Mouse (Mus musculus) myocyte (in vitro differentiated cells): ENCODE data around the gene Krt36.

ENCODE experiments used
- CEBPB ChIP-seq: IDR thresholded peaks from 2 replicates; pipeline ENCODE4 v1.6.1; 2011; ENCODE audit warnings: mild to moderate bottlenecking, moderate library complexity; ENCODE audit not compliant: poor library complexity, insufficient read depth, severe bottlenecking
- MYOD1 ChIP-seq, 3 experiments: IDR thresholded peaks; one replicate each; pipeline ENCODE4 v1.6.1; 2011; ENCODE audit warnings: control low read depth in 2 of 3, low read depth in 2 of 3, mild to moderate bottlenecking in 2 of 3, moderate library complexity in 1 of 3; ENCODE audit not compliant: insufficient read length in 2 of 3, control insufficient read depth in 1 of 3
- POLR2A ChIP-seq: IDR thresholded peaks from one replicate; pipeline ENCODE4 v1.6.1; 2011; ENCODE audit warnings: low read depth, mild to moderate bottlenecking, control low read depth, moderate library complexity; ENCODE audit not compliant: insufficient read length
- POLR2AphosphoS2 ChIP-seq: IDR thresholded peaks from one replicate; pipeline ENCODE4 v1.6.1; 2011; ENCODE audit warnings: low read depth, control low read depth; ENCODE audit not compliant: insufficient read length
- TCF12 ChIP-seq: IDR thresholded peaks from one replicate; pipeline ENCODE4 v1.6.1; 2011; ENCODE audit warnings: mild to moderate bottlenecking, control low read depth; ENCODE audit not compliant: poor library complexity, insufficient read depth, severe bottlenecking
- USF1 ChIP-seq: IDR thresholded peaks from one replicate; pipeline ENCODE4 v1.6.1; 2011; ENCODE audit warnings: low read depth, mild to moderate bottlenecking, control low read depth, moderate library complexity

- TF ChIP-seq POLR2A (no peak), TCF12 (no peak), MYOD1 (IDR thresholded peaks at IDR 0.05; ENCODE audit: control insufficient read depth in 1 of 3, insufficient read length in 2 of 3, low read depth in 2 of 3) (no peak), POLR2AphosphoS2 (no peak), CEBPB (no peak), USF1 (no peak)
These were observed 31.6 kb downstream of the Krt36 start for GRCm38 (mm10) chr11:100073873-100074272.
